Mouse (Mus musculus) R1 (cell line): ENCODE measurements around the gene Psap.
"Not testable (repeated sequence)": the region's sequence is repeated elsewhere in the genome, so short reads cannot be mapped to it uniquely, and the experiment has no call there.

ENCODE experiments used
- DNase-seq: peaks from one replicate; pipeline ENCODE4 v3.0.0-alpha.2; 2018; ENCODE audit warnings: low read depth, low spot score

Psap gene

GRCm38 (mm10) chr10:60277207-60278005 is at the start of gene Psap:
Gene Psap (plus strand): TSS chr10:60277627.
- DNase-seq, result peak; percentile 89

GRCm38 (mm10) chr10:60227666-60228065 is 49.8 kb upstream of the Psap start:
- DNase-seq, result no peak

GRCm38 (mm10) chr10:60229113-60229512 is 48.3 kb upstream of the Psap start:
- no peak for DNase-seq

- no peak for DNase-seq
Observed at GRCm38 (mm10) chr10:60230321-60231088, 46.9 kb upstream of the Psap start.

- DNase-seq, result no peak
Observed at GRCm38 (mm10) chr10:60234006-60234405, 43.4 kb upstream of the Psap start.

GRCm38 (mm10) chr10:60235876-60236275 is 41.6 kb upstream of the Psap start:
- DNase-seq, result peak; percentile 70

GRCm38 (mm10) chr10:60237475-60238154 is 39.8 kb upstream of the Psap start:
- DNase-seq, result peak; percentile 86

GRCm38 (mm10) chr10:60240416-60240815 is 37.0 kb upstream of the Psap start:
- peak; percentile 99 for DNase-seq

GRCm38 (mm10) chr10:60243941-60244340 is 33.5 kb upstream of the Psap start:
- no peak for DNase-seq

GRCm38 (mm10) chr10:60245041-60245440 is 32.4 kb upstream of the Psap start:
- peak; percentile 94 for DNase-seq

- DNase-seq, result no peak
Observed at GRCm38 (mm10) chr10:60245635-60246034, 31.8 kb upstream of the Psap start.

- DNase-seq, result peak; percentile 94
Observed at GRCm38 (mm10) chr10:60246519-60246918, 30.9 kb upstream of the Psap start.

- not testable (repeated sequence) for DNase-seq
Observed at GRCm38 (mm10) chr10:60248345-60248744, 29.1 kb upstream of the Psap start.

- DNase-seq, result peak; percentile 52
Observed at GRCm38 (mm10) chr10:60250426-60250965, 26.9 kb upstream of the Psap start.

GRCm38 (mm10) chr10:60252187-60252586 is 25.2 kb upstream of the Psap start:
- no peak for DNase-seq

- no peak for DNase-seq
Observed at GRCm38 (mm10) chr10:60252606-60253005, 24.8 kb upstream of the Psap start.

- DNase-seq, result no peak
Observed at GRCm38 (mm10) chr10:60256088-60256487, 21.3 kb upstream of the Psap start.

GRCm38 (mm10) chr10:60257261-60257825 is 20.1 kb upstream of the Psap start:
- DNase-seq, result peak; percentile 86

GRCm38 (mm10) chr10:60260557-60261294 is 16.7 kb upstream of the Psap start:
- no peak for DNase-seq

GRCm38 (mm10) chr10:60261530-60261929 is 15.9 kb upstream of the Psap start:
- no peak for DNase-seq

- DNase-seq, result no peak
Observed at GRCm38 (mm10) chr10:60262386-60262785, 15.0 kb upstream of the Psap start.
